Mouse (Mus musculus) liver, postnatal 0 days (tissue): ENCODE measurements around the gene Snf8. TPM values are rescaled to one million over a fixed set of nuclear protein-coding genes. Genes with fewer than 3 reads are reported as not detected.

ENCODE experiments used
- ATAC-seq: fragments of 200-750 bp; cut with Nextera tagmentation; 2 replicates; pipeline ENCODE4 v1.8.0; 2017; ENCODE audit warnings: mild to moderate bottlenecking, moderate library complexity
- DNase-seq: peaks from one replicate; pipeline ENCODE4 v3.0.0-alpha.2; 2016
- H3K27ac ChIP-seq: fragments of 300-500 bp; sonication (generic); 2 replicates; pipeline ENCODE4 v1.5.1; 2014; ENCODE audit warnings: antibody characterized with exemption, moderate library complexity, mild to moderate bottlenecking, low read depth
- H3K27me3 ChIP-seq: fragments of 300-500 bp; sonication (generic); 2 replicates; pipeline ENCODE4 v1.6.1; 2014; ENCODE audit warnings: low read length, control low read depth, mixed read lengths; ENCODE audit not compliant: insufficient read depth
- H3K36me3 ChIP-seq: fragments of 300-500 bp; sonication (generic); replicated peaks from 2 replicates; pipeline ENCODE4 v1.6.1; 2014; ENCODE audit warnings: mild to moderate bottlenecking, control low read depth, low read length, moderate library complexity, mixed read lengths; ENCODE audit not compliant: insufficient read depth
- H3K4me1 ChIP-seq: fragments of 300-500 bp; sonication (generic); 2 replicates; pipeline ENCODE4 v1.6.1; 2014; ENCODE audit warnings: antibody characterized with exemption, mild to moderate bottlenecking, control low read depth; ENCODE audit not compliant: insufficient read depth
- H3K4me2 ChIP-seq: fragments of 300-500 bp; sonication (generic); 2 replicates; pipeline ENCODE4 v1.6.1; 2014; ENCODE audit warnings: low read depth, mild to moderate bottlenecking, low read length, moderate library complexity, mixed read lengths
- H3K4me3 ChIP-seq: fragments of 300-500 bp; sonication (generic); 2 replicates; pipeline ENCODE4 v1.5.1; 2014; ENCODE audit warnings: low read depth, low read length
- H3K9ac ChIP-seq: fragments of 300-500 bp; sonication (generic); replicated peaks from 2 replicates; pipeline ENCODE4 v1.6.1; 2014; ENCODE audit warnings: mild to moderate bottlenecking, moderate library complexity
- H3K9me3 ChIP-seq: fragments of 300-500 bp; sonication (generic); 2 replicates; pipeline ENCODE4 v1.6.1; 2016; ENCODE audit warnings: mild to moderate bottlenecking, control low read depth, low read length, mixed read lengths
- CTCF ChIP-seq: sonication (generic); IDR thresholded peaks from 2 replicates; pipeline ENCODE4 v1.5.1; 2016; ENCODE audit warnings: antibody characterized with exemption, low read depth
- EP300 ChIP-seq: IDR thresholded peaks from 2 replicates; pipeline ENCODE4 v1.6.1; 2016; ENCODE audit warnings: antibody characterized with exemption, low read depth, mild to moderate bottlenecking
- WGBS: fragments of 180-500 bp; shearing (Covaris S2); extraction: QIAGEN DNeasy Blood & Tissue Kit; methylation state at CpG from one replicate; pipeline ENCODE4 v1.1.7; 2014; ENCODE audit not compliant: insufficient replicate concordance; 5-methylcytosine and 5-hydroxymethylcytosine counted together
- polyA plus RNA-seq: library from polyadenylated mRNA; unstranded; fragments of >200 nt; fragmentation: Nextera tagmentation; extraction: Ambion mirVana; gene quantifications from 2 replicates; pipeline ENCODE4 v1.2.1, GENCODE M21; 2015

Snf8 gene
- polyA plus RNA-seq, 1 experiment from 2014 or later, result 46.9 TPM

- no peaks in the 10 kb centered on the region for H3K36me3 ChIP-seq
- H3K4me1 ChIP-seq, result no peaks in the 10 kb centered on the region
- H3K27me3 ChIP-seq, result peaks cover 3% of the 10 kb centered on the region
- no peak overlapping the region for H3K4me2 ChIP-seq
- H3K4me3 ChIP-seq, result no peak overlapping the region
- no peak overlapping the region for H3K27ac ChIP-seq
- no peak for TF ChIP-seq EP300
- no peak for TF ChIP-seq CTCF
- H3K9me3 ChIP-seq, result no peaks in the 10 kb centered on the region
- no peak overlapping the region for H3K9ac ChIP-seq
- ATAC-seq, result no peak
- WGBS, result 44% methylated on average over 9 of the region's 9 CpGs
- no peak for DNase-seq
Measured at GRCm38 (mm10) chr11:96017941-96018351, 16.7 kb upstream of the Snf8 start.

GRCm38 (mm10) chr11:96020622-96021021, 14.1 kb upstream of the Snf8 start:
- WGBS, result 58% methylated on average over 4 of the region's 4 CpGs
- no peak overlapping the region for H3K27ac ChIP-seq
- DNase-seq (no peak), ATAC-seq (no peak)
- no peaks in the 10 kb centered on the region for H3K9me3 ChIP-seq
- no peaks in the 10 kb centered on the region for H3K4me1 ChIP-seq
- no peaks in the 10 kb centered on the region for H3K27me3 ChIP-seq
- H3K4me3 ChIP-seq, result no peak overlapping the region
- no peak overlapping the region for H3K9ac ChIP-seq
- TF ChIP-seq CTCF (no peak), EP300 (no peak)
- H3K4me2 ChIP-seq, result no peak overlapping the region
- H3K36me3 ChIP-seq, result no peaks in the 10 kb centered on the region

GRCm38 (mm10) chr11:96028130-96028529, 6.6 kb upstream of the Snf8 start:
- no peak for ATAC-seq

GRCm38 (mm10) chr11:96030571-96030970, 4.1 kb upstream of the Snf8 start:
- no peaks in the 10 kb centered on the region for H3K9me3 ChIP-seq
- TF ChIP-seq CTCF, result no peak
- H3K9ac ChIP-seq, result no peak overlapping the region
- no peak overlapping the region for H3K27ac ChIP-seq
- DNase-seq (no peak), ATAC-seq (no peak)
- H3K4me2 ChIP-seq, result no peak overlapping the region
- H3K27me3 ChIP-seq, result no peaks in the 10 kb centered on the region
- WGBS, result 58% methylated on average over 3 of the region's 3 CpGs
- H3K36me3 ChIP-seq, result no peaks in the 10 kb centered on the region
- H3K4me1 ChIP-seq, result peaks cover 13% of the 10 kb centered on the region
- no peak overlapping the region for H3K4me3 ChIP-seq

More at GRCm38 (mm10) chr11:96028130-96028529, 6.6 kb upstream of the Snf8 start:
- H3K4me1 ChIP-seq, result peaks cover 3% of the 10 kb centered on the region; the same call in 1 of the 2 replicates
- no peak for DNase-seq
- TF ChIP-seq CTCF (no peak), EP300 (no peak)
- no peak overlapping the region for H3K27ac ChIP-seq
- H3K36me3 ChIP-seq, result no peaks in the 10 kb centered on the region
- H3K9ac ChIP-seq, result no peak overlapping the region
- H3K27me3 ChIP-seq, result no peaks in the 10 kb centered on the region
- no peaks in the 10 kb centered on the region for H3K9me3 ChIP-seq
- WGBS, result 44% methylated on average over 5 of the region's 5 CpGs
- H3K4me3 ChIP-seq, result no peak overlapping the region
- H3K4me2 ChIP-seq, result no peak overlapping the region

- Histone ChIP-seq H3K4me3 (no peak overlapping the region), H3K4me2 (no peak overlapping the region), H3K4me1 (peaks cover 15% of the 10 kb centered on the region), H3K27ac (no peak overlapping the region), H3K36me3 (no peaks in the 10 kb centered on the region), H3K27me3 (no peaks in the 10 kb centered on the region), H3K9me3 (no peaks in the 10 kb centered on the region), H3K9ac (no peak overlapping the region)
- TF ChIP-seq CTCF (peak; percentile 45), EP300 (no peak)
- 74% methylated on average over 2 of the region's 2 CpGs for WGBS
- ATAC-seq (no peak), DNase-seq (no peak)
Measured at GRCm38 (mm10) chr11:96031701-96032100, 3.0 kb upstream of the Snf8 start.

GRCm38 (mm10) chr11:96033264-96033663, 1.4 kb upstream of the Snf8 start:
- peaks cover 15% of the 10 kb centered on the region for H3K4me1 ChIP-seq
- DNase-seq (no peak), ATAC-seq (no peak)
- TF ChIP-seq EP300 (no peak), CTCF (peak; percentile 47)
- H3K9ac ChIP-seq, result no peak overlapping the region
- no peaks in the 10 kb centered on the region for H3K9me3 ChIP-seq
- no peak overlapping the region for H3K4me2 ChIP-seq
- no peaks in the 10 kb centered on the region for H3K27me3 ChIP-seq
- WGBS, result 93% methylated on average over 3 of the region's 3 CpGs
- H3K27ac ChIP-seq, result no peak overlapping the region
- 0 out of 2 replicates have a peak, but pooled peaks cover 4% of the 10 kb centered on the region for H3K36me3 ChIP-seq
- H3K4me3 ChIP-seq, result no peak overlapping the region

GRCm38 (mm10) chr11:96034116-96034515, 569 bp upstream of the Snf8 start:
- Histone ChIP-seq H3K27me3 (no peaks in the 10 kb centered on the region), H3K9me3 (no peaks in the 10 kb centered on the region), H3K4me3 (peak overlapping the region; percentile 80), H3K9ac (peak overlapping the region; percentile 76), H3K4me2 (peak overlapping the region; percentile 67), H3K4me1 (peaks cover 15% of the 10 kb centered on the region), H3K36me3 (peaks cover 11% of the 10 kb centered on the region), H3K27ac (peak overlapping the region; percentile 63)
- no peak for ATAC-seq
- no peak for TF ChIP-seq EP300
- TF ChIP-seq CTCF, result no peak
- no peak for DNase-seq
- WGBS, result 50% methylated on average over 8 of the region's 8 CpGs
